Mouse (Mus musculus) brain, embryonic 18.5 days (tissue): ENCODE results near the gene A830031A19Rik.

ENCODE experiments used
- DNase-seq: peaks from one replicate; pipeline ENCODE4 v3.0.0-alpha.2; 2012; ENCODE audit warnings: low read depth, low spot score

Gene A830031A19Rik

GRCm38 (mm10) chr11:24095656-24096353, 21.0 kb upstream of the A830031A19Rik start:
- DNase-seq = no peak

DNA sequence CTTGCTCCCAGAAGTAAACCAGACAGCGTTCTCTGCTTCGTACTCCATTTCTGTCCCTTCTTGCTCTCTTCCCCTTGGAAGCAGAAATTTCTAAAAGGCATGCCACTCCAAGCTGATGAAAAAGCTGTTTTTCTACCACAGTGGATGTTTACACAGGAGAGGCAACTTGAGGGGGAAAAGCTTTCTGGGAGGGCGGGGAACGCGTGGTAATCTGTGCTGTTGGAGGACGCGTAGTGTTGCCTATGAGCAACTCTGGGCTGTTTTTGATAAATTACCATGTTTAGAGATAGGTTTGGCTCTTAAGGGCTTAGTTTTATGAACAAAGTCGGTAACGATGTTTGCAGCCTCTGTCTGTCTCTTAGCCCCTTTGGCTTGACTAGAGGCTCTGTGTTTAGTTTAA, 20.4 kb upstream of the A830031A19Rik start:
- no peak for DNase-seq

DNA sequence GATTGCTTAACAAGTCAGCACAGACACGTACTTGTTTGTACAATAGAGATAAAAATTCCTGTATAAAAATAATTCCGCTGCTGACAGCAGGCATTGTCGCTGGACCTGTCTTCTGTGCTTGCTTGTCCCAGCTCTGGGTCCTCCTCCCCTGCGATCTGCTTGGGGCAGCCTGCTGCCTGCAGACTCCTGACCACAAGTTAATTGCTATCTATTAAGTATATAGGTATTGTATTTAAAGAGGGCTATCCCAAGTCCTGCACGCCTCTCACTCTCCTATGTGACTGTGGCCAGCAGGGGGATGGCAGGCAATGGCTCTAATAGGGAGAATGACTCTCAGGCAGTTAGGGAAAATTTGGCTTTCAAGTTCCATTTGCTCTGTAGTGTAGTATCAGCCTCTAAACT, 19.2 kb upstream of the A830031A19Rik start:
- no peak for DNase-seq

DNA sequence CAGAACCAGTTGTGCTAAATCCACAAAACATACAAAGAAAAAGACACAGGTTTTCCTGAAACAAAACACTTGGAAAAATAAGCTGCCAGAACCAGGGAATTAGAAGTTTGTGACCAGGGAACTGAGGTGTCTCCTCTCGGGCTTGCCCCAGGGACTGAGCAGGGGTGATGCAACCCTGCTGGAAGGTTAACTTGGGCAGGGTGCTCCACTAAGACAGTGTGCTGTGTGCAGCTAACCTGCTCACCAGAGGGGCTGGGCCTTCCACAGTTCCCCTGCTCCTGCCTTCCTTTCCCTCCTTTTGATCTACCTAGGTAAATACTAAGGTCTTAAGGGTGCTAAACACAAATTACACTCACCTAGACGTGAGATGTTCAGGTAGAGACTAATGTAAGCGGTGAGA, 17.8 kb upstream of the A830031A19Rik start:
- DNase-seq = no peak

DNA sequence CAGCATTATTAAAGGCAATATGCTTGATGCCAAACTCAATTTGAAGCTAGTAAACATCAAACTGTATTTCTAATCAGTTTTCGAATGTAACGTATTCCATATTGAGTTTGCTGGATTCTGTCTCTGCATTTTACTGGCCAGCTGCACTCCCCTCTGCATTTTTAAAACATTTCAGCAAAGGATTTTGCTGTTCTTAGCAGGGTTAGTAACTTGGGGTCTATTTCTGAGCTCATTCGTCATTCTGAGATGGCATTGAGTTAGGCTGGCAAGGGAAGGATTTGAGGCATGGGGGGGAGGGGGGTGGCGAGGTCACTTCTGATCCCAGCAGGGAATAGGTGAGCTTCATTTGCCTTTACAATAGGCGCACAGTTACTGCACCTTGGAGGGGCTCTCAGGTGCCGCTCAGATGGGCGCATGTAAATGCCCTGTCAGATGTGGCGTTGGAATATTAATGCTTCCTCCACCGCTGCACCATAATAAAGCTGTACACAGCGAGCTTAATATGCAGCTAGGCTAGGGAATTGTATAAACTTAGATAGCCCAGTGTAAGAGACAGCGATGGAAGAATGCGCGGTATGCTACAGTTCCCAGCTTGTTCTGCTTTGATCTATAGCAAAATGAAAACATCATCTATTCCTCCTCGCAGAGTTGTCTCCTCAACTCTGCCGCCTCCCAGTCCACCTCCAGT, 16.7 kb upstream of the A830031A19Rik start:
- DNase-seq = no peak

DNA sequence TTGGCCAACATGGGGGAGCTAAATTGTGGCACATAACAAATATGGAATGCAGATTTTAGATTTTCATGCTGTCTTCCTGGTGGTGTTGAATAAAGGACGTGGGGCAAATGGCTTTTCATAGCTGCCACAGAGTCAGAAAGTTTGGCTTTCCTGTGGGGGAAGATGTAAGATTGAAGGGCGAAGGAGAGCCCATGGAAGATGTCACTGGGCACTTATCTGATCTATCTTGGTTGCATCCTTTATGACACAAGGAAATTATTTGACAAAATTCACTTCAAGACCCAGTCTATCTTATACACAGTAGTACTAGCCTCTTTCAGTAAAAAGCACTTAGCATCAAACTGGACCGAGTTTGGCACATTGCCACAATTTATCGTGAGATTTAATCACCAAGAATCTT, 15.6 kb upstream of the A830031A19Rik start:
- no peak for DNase-seq

DNA sequence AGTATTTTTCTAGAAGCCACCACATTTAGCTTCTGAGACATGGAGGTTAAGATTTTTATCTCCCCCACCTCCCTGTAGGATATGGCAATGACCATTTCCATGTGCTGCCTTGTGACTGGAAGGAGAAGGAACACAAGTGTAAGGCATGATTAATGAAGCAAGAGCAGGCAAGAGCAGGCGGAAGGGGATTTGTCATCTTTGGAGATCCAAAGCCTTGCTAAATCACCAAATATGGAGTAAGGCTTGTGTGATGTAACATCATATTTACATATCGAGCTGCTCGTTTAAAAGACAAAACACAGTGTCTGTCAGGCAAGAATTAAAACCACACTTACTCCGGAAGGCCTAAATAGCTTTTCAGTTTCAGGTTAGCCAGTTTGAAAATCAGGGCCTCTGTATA, 12.2 kb upstream of the A830031A19Rik start:
- DNase-seq = no peak

DNA sequence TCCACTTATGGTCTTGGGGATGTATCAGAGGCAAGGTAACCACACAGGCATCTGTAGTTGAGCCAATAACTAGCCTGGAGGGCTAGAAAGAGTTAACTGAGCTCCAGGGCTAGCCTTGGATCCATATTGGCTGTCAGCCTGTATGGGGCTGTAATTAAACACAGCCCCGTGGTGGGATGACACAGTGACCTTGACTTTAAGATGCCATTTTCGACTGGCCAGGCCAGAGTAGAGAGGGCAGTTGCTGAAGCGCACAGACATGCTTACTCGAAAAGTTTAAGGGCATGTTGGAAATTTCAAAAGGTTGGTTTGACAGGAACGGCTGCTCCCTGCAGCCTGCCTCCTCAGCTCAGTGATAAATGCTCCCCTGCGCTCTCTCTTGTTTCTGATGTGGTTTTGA, 11.1 kb upstream of the A830031A19Rik start:
- DNase-seq = no peak

DNA sequence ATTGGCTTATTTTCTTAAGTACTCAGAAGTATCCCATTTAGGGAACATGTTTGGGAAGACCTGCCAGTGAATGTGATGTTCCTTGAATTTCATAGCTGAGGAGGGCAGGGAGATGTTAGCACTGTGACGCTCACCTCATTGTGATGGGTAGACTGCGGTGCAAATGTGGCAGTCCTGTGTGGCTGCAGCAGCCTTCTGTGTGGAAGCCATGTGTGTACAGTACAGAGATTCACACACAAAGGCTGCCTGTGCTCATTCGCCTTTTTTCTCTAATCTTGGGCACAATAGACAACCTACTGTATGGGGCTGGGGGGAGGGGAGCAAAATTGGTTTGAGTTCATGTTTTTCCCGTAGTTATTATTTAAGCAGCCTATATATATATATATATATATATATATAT, 9.7 kb upstream of the A830031A19Rik start:
- no peak for DNase-seq

- no peak for DNase-seq
Measured at GRCm38 (mm10) chr11:24084077-24084476, 9.2 kb upstream of the A830031A19Rik start.

- DNase-seq = no peak
Measured at GRCm38 (mm10) chr11:24083423-24083822, 8.6 kb upstream of the A830031A19Rik start.

- DNase-seq = no peak
Measured at GRCm38 (mm10) chr11:24083076-24083405, 8.2 kb upstream of the A830031A19Rik start.

- DNase-seq = no peak
Measured at GRCm38 (mm10) chr11:24082385-24083075, 7.7 kb upstream of the A830031A19Rik start.

- no peak for DNase-seq
Measured at GRCm38 (mm10) chr11:24081687-24082384, 7.0 kb upstream of the A830031A19Rik start.

DNA sequence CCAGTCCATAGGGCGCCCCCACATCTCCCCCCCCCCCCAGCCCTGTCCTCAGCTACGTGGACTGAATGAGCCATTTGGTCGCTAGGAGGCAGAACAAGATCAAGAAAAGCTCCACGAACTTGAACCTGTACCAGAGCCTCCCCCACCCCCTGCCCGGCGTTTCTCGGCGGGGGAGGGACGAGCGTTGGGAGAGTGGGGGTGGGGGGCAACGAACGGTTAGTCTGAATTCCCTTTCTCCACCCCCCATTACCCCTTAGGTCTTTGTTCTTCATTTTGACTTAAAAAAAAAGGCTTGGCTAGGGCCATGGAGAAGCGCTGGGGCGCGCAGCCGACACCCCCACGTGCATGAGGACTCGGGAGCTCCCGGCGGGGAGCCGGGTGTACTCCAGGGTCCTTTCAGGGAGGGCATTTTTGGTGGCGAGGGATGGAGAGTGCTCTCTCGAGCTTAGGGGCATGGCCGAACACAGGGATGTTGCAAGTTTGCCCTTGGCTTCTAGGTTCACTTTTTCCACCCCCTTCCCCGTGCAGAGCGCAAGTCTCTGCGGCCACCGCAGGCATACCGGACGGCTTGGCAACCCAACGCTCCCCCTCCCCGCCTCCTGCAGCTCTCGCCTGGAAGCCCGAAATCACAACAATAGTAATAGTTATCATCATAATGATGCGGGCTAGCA, 6.3 kb upstream of the A830031A19Rik start:
- peak; percentile 82 for DNase-seq

DNA sequence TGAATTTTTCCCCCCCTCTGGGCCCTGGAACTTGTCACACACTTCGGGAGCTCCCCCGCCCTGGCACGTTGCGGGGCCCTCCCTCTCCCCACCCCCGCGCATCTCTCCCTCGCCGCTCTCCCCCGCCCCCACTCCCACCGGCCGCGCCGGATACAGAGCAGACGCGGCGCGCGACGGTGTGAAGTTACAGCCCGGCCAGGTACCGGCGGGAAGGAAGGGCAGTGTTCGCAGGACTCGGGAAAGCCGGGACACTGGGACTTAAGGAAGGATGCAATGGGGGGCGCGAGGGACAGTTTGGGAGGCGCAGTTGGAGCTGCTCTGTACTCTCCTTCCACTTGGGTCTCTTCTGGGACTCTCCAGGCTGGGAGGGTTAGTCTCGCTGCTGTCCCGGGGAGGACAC, 5.7 kb upstream of the A830031A19Rik start:
- no peak for DNase-seq

DNA sequence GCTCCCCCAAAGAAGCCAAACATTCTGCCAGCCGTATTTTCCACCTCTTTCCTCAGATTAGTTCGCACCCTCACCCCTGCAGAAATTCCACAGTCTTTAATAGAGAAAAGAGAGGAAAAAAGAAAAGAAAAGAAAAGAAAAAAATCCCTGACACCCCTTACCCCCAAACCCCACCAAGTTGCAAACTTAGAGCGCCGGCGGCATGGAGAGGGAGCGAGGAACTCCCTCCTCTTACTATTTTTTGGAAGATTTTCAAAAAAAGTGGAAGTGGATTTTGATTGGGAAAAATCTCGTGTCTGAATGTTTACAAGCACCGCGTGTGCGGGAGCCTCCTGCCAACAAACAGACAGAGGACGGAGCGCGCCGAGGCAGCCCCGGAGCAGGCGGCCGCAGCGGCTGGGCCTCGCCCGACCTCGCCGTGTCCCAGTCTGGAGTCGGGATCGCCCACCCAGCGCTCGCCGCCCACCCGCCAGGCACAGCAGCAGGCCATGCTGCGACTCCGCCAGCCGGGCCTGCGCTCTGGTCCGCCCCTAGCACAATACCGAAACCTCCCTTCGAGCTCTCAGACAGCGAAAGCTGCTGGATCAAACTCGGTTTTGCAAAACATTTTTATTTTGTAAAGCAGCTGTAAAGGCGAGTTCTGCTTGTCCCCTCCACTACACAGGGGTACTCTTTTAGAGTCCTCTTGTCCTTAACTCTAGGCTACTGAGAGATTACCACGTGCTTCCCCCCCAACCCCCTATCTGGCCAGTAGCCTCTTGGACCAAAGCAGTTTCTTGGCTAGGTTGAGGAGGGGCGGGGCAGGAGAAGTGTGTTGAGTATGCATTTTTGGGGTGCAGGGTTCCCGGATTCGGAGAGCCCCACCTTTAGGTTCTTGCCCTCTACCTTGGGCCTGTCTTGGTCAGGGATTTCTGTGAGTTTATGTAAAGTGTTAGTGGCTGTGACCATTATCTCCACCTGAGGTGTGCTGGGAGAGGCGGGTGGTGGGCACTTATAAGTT, 4.8 kb upstream of the A830031A19Rik start:
- DNase-seq = no peak

- no peak for DNase-seq
Measured at GRCm38 (mm10) chr11:24078706-24079316, 4.0 kb upstream of the A830031A19Rik start.

DNA sequence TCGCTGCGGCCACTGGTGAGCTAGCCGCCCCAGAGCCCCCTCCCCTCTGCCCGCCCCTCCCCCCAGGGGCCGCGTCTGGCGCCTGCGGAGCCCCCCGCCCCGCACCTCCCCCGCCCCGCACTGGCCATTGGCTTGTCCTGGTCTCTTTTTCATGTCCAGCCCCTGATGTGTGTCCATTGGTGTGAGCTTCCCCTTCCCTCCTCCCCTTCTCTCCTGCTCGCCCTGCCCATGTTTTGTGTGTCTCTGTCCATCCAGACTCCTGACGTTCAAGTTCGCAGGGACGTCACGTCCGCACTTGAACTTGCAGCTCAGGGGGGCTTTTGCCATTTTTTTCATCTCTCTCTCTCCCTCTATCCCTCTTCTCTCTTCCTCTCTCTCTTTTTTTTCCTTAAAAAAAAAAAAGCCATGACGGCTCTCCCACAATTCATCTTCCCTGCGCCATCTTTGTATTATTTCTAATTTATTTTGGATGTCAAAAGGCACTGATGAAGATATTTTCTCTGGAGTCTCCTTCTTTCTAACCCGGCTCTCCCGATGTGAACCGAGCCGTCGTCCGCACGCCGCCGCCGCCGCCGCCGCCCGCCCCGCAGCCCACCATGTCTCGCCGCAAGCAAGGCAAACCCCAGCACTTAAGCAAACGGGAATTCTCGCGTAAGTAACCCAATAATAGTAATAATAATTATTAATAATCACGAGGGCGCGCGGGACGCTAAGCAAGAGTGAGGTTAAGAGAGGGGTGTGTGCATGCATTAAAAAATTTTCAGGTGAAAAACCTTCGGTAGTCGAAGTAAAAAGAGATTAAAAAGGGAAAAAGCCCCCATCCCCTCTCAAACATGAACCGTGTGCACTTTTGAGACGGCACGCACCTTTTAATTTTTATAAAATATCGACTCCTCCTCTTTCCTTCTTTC, 3.2 kb upstream of the A830031A19Rik start, which contains the start of gene Bcl11a:
Gene Bcl11a (plus strand): TSS at position 262 of the 911 bp plus-strand sequence.
- no peak for DNase-seq
